Mouse (Mus musculus) intestine, embryonic 14.5 days (tissue): Measurements from ENCODE around the gene Fmo3. TPM values are rescaled to one million over a fixed set of nuclear protein-coding genes. Genes with fewer than 3 reads are reported as not detected.

ENCODE experiments used
- ATAC-seq: fragments of 200-750 bp; cut with Nextera tagmentation; replicated peaks from 2 replicates; pipeline ENCODE4 v1.8.0; 2017; ENCODE audit warnings: low read depth, moderate number of reproducible peaks, moderate TSS enrichment, moderate library complexity; ENCODE audit not compliant: low FRiP score, low TSS enrichment
- DNase-seq: peaks from one replicate; pipeline ENCODE4 v3.0.0-alpha.2; 2018; ENCODE audit warnings: low spot score
- H3K27ac ChIP-seq: fragments of 300-500 bp; sonication (generic); 2 replicates; pipeline ENCODE4 v1.5.1; 2014; ENCODE audit warnings: low read depth, mild to moderate bottlenecking, control low read depth
- H3K27me3 ChIP-seq: fragments of 300-500 bp; sonication (generic); replicated peaks from 2 replicates; pipeline ENCODE4 v1.6.1; 2014; ENCODE audit warnings: low read length, control low read depth; ENCODE audit not compliant: control insufficient read depth, insufficient read depth
- H3K36me3 ChIP-seq: fragments of 300-500 bp; sonication (generic); 2 replicates; pipeline ENCODE4 v1.6.1; 2014; ENCODE audit warnings: low read length, control low read depth; ENCODE audit not compliant: control insufficient read depth, insufficient read depth
- H3K4me1 ChIP-seq: fragments of 300-500 bp; sonication (generic); replicated peaks from 2 replicates; pipeline ENCODE4 v1.6.1; 2014; ENCODE audit warnings: low read length, control low read depth, mixed read lengths; ENCODE audit not compliant: control insufficient read depth, insufficient read depth
- H3K4me2 ChIP-seq: fragments of 300-500 bp; sonication (generic); 2 replicates; pipeline ENCODE4 v1.6.1; 2014; ENCODE audit warnings: low read length
- H3K4me3 ChIP-seq: fragments of 300-500 bp; sonication (generic); 2 replicates; pipeline ENCODE4 v1.5.1; 2014; ENCODE audit warnings: low read depth, low read length, control low read depth, mixed read lengths
- H3K9ac ChIP-seq: fragments of 300-500 bp; sonication (generic); 2 replicates; pipeline ENCODE4 v1.6.1; 2014; ENCODE audit warnings: mild to moderate bottlenecking, low read length
- H3K9me3 ChIP-seq: fragments of 300-500 bp; sonication (generic); 2 replicates; pipeline ENCODE4 v1.6.1; 2016; ENCODE audit warnings: low read length, control low read depth; ENCODE audit not compliant: control insufficient read depth
- WGBS: fragments of 180-500 bp; shearing (Covaris S2); extraction: QIAGEN DNeasy Blood & Tissue Kit; methylation state at CpG from one replicate; pipeline ENCODE4 v1.1.7; 2014; 5-methylcytosine and 5-hydroxymethylcytosine counted together
- polyA plus RNA-seq: library from polyadenylated mRNA; unstranded; fragments of >200 nt; fragmentation: Nextera tagmentation; extraction: Ambion mirVana; gene quantifications from 2 replicates; pipeline ENCODE4 v1.2.1, GENCODE M21; 2014

The Fmo3 gene
- 0.08 TPM in 1 of 2 replicates, not detected in the other for polyA plus RNA-seq

GRCm38 (mm10) chr1:162984428-162984827 is at the start of gene Fmo3:
TSS of gene Fmo3 (minus strand) at chr1:162984528.
- no peaks in the 10 kb centered on the region for H3K27me3 ChIP-seq
- 83% methylated on average over 1 of the region's 1 CpGs for WGBS
- no peak within 1 kb of the TSS for H3K4me3 ChIP-seq
- H3K27ac ChIP-seq, result no peak within 1 kb of the TSS
- no peaks in the 10 kb centered on the region for H3K9me3 ChIP-seq
- no peak within 1 kb of the TSS for H3K4me2 ChIP-seq
- no peaks in the 10 kb centered on the region for H3K4me1 ChIP-seq
- H3K36me3 ChIP-seq, result no peaks in the 10 kb centered on the region
- no peak within 1 kb of the TSS for H3K9ac ChIP-seq
- DNase-seq, result no peak
- ATAC-seq, result no peak

DNA sequence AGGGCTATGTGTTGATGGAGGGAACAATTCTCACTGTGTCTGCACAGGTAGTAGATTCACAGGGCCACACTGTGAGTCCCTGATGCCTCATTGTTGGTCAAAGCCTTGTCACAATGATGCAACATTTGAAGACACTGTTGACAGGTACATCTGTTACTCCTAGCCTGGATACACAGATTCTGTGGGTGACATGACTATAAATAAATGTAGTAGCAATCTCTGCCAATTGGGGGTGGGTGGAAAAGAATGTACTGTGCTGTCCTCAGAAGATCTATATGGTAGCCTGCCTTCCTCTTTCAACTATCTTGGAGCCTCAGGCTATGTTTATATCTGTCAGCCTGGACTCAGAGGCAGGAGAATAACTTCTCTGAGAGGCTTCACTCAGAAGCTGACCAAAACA is 38.7 kb upstream of the Fmo3 start:
- H3K36me3 ChIP-seq, result no peaks in the 10 kb centered on the region
- H3K27me3 ChIP-seq, result no peaks in the 10 kb centered on the region
- ATAC-seq, result no peak
- H3K4me2 ChIP-seq, result no peak overlapping the region
- no peaks in the 10 kb centered on the region for H3K9me3 ChIP-seq
- DNase-seq, result no peak
- no peak overlapping the region for H3K4me3 ChIP-seq
- no peak overlapping the region for H3K27ac ChIP-seq
- no peak overlapping the region for H3K9ac ChIP-seq
- no peaks in the 10 kb centered on the region for H3K4me1 ChIP-seq

DNA sequence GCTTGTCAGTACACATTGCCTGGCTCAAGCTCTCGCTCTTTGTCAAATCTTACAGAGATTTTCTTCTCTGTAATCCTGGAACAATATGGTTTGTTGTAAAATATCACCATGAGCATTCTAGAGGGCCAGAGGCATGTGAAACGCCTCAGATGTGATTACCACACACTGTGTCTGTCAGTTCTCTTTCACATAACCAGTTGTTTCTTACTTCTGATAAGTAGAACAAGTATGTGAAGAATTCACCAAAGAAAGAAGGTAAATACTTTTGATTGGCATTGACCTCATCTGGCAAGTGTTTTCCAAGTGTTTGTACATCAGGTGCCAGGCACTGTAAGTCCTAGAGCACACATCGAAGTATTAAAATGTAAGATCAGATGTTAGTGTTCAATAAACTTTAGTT is 24.9 kb upstream of the Fmo3 start:
- Histone ChIP-seq H3K4me3 (no peak overlapping the region), H3K9ac (no peak overlapping the region), H3K9me3 (no peaks in the 10 kb centered on the region), H3K4me2 (no peak overlapping the region), H3K36me3 (no peaks in the 10 kb centered on the region), H3K27ac (no peak overlapping the region), H3K27me3 (no peaks in the 10 kb centered on the region), H3K4me1 (no peaks in the 10 kb centered on the region)
- DNase-seq, result no peak
- WGBS, result 62% methylated on average over 3 of the region's 3 CpGs
- no peak for ATAC-seq

- no peaks in the 10 kb centered on the region for H3K27me3 ChIP-seq
- no peak overlapping the region for H3K9ac ChIP-seq
- DNase-seq (no peak), ATAC-seq (no peak)
- H3K4me3 ChIP-seq, result no peak overlapping the region
- no peak overlapping the region for H3K27ac ChIP-seq
- H3K4me2 ChIP-seq, result no peak overlapping the region
- H3K9me3 ChIP-seq, result no peaks in the 10 kb centered on the region
- no peaks in the 10 kb centered on the region for H3K4me1 ChIP-seq
- no peaks in the 10 kb centered on the region for H3K36me3 ChIP-seq
- 74% methylated on average over 2 of the region's 2 CpGs for WGBS
Measured at GRCm38 (mm10) chr1:163003496-163003895, 19.2 kb upstream of the Fmo3 start.

DNA sequence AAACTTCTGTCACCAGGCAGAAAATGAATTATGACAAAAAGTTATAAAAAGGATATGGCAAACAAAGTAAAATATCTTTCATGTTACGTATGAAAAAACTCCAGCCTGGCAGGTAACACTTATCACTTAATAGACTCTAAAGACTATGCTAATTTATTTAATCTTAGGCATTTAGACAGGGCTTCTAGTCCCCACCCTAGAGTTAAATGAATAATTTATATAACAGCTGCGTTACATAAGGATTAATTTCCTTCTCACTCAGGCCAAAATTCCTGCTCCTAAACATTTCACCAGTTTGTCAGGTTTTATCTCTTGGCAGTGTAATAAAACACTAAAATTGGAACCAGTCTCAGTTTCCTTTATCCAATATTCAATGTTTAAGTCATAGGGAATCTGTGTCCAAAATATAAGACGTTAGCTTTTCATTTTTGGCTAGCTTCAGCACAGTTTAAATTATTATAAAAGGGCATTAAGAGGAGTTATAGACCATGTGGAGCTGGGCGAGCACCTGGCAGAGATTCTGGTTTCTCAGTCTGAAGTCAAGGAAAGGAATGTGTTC is 17.0 kb upstream of the Fmo3 start:
- Histone ChIP-seq H3K27me3 (no peaks in the 10 kb centered on the region), H3K36me3 (no peaks in the 10 kb centered on the region), H3K4me1 (no peaks in the 10 kb centered on the region), H3K27ac (no peak overlapping the region), H3K9me3 (no peaks in the 10 kb centered on the region), H3K4me3 (no peak overlapping the region), H3K9ac (no peak overlapping the region), H3K4me2 (no peak overlapping the region)
- ATAC-seq (no peak), DNase-seq (no peak)
- WGBS, result 62% methylated on average over 4 of the region's 4 CpGs

DNA sequence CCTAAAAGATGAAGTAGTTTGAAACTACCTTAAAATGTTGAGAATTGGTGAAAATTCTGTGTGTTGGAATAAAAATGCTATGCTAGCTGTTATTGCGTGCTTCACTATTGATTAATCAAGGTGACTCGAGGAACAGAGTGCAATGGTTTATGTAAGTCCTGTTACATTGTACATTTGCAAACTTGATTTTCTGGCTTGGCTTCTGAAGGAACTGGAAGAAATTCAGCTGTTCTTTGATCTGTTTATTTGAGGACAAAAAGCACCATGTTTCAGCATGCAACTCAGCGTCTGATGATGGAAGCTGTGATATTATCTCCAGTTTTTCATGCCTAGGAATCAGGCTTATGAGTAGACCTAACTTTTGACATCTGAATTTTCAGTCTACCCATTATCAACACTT is 3.2 kb upstream of the Fmo3 start:
- no peak overlapping the region for H3K27ac ChIP-seq

DNA sequence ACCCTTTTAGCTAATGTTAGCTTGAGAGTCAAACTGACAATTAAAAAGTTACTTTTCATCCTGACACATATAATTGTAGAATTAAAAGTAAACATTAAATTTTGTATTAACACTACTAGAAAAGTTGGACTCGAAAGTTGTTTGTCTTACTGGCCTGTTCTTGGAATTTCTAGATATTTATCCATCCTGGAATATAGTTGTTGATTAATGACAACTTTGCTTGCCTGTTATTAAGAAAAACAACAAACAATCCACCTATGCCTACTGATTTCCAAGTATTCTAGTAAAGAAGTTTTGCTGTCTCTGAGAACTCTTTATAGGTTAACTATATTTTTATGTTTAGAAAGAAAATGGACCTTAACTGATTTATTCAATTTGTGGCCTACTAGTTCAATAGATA is 2.4 kb upstream of the Fmo3 start:
- Histone ChIP-seq H3K27ac (no peak overlapping the region), H3K27me3 (no peaks in the 10 kb centered on the region), H3K36me3 (no peaks in the 10 kb centered on the region), H3K4me3 (no peak overlapping the region), H3K4me1 (no peaks in the 10 kb centered on the region), H3K9me3 (no peaks in the 10 kb centered on the region), H3K4me2 (no peak overlapping the region), H3K9ac (no peak overlapping the region)
- ATAC-seq (no peak), DNase-seq (no peak)
- WGBS, result 79% methylated on average over 1 of the region's 1 CpGs

More for the DNA sequence above, 3.2 kb upstream of the Fmo3 start:
- ATAC-seq (no peak), DNase-seq (no peak)
- Histone ChIP-seq H3K36me3 (no peaks in the 10 kb centered on the region), H3K4me3 (no peak overlapping the region), H3K4me2 (no peak overlapping the region), H3K9me3 (no peaks in the 10 kb centered on the region), H3K4me1 (no peaks in the 10 kb centered on the region), H3K9ac (no peak overlapping the region), H3K27me3 (no peaks in the 10 kb centered on the region)
- 60% methylated on average over 3 of the region's 3 CpGs for WGBS

- DNase-seq (no peak), ATAC-seq (no peak)
- Histone ChIP-seq H3K27me3 (no peaks in the 10 kb centered on the region), H3K4me2 (no peak overlapping the region), H3K9ac (no peak overlapping the region), H3K36me3 (no peaks in the 10 kb centered on the region), H3K4me3 (no peak overlapping the region), H3K27ac (no peak overlapping the region), H3K9me3 (no peaks in the 10 kb centered on the region), H3K4me1 (no peaks in the 10 kb centered on the region)
- 85% methylated on average over 2 of the region's 2 CpGs for WGBS
Measured at GRCm38 (mm10) chr1:162986121-162986748, 1.9 kb upstream of the Fmo3 start.

- H3K27ac ChIP-seq, result no peak overlapping the region
- no peak overlapping the region for H3K4me2 ChIP-seq
- no peak overlapping the region for H3K4me3 ChIP-seq
- no peak for DNase-seq
- H3K4me1 ChIP-seq, result no peaks in the 10 kb centered on the region
- H3K9ac ChIP-seq, result no peak overlapping the region
- no peaks in the 10 kb centered on the region for H3K27me3 ChIP-seq
- no peaks in the 10 kb centered on the region for H3K36me3 ChIP-seq
- no peaks in the 10 kb centered on the region for H3K9me3 ChIP-seq
- ATAC-seq, result no peak
- 70% methylated on average over 2 of the region's 2 CpGs for WGBS
Measured at GRCm38 (mm10) chr1:162963556-162963955, 20.8 kb downstream of the Fmo3 start.
